Mouse (Mus musculus) bone marrow, adult 2 months (tissue): ENCODE measurements around the gene Aven.

Source experiments
- CTCF ChIP-seq: fragments of 200-500 bp; IDR thresholded peaks from 2 replicates; pipeline ENCODE4 v1.5.1; 2011; ENCODE audit warnings: low read length, control low read depth; ENCODE audit not compliant: control insufficient read depth, insufficient read depth
- POLR2A ChIP-seq: fragments of 200-500 bp; IDR thresholded peaks from 2 replicates; pipeline ENCODE4 v1.6.1; 2011; ENCODE audit warnings: low read depth, mild to moderate bottlenecking, control low read depth, low read length, borderline replicate concordance; ENCODE audit not compliant: control insufficient read depth

DNA sequence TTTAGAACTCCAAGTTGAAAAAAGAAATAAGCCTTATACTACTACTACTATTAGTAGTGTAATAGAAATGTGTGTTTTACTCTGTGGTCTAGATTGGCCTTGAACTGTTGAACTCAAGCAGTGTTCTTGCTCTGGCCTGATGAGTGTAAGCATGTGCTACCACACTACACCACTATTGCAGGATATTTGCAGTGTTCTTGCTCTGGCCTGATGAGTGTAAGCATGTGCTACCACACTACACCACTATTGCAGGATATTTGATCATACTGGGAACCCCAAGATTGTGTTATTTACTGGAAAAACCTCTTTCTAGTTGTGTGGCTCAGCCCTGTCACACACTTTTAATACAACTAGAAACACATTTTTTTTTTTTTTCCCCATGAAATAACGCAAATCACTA lies 14.7 kb downstream of the Aven start:
- TF ChIP-seq POLR2A (no peak), CTCF (no peak)
